Mouse (Mus musculus): ENCODE results near the gene Tmem141. TPM values are rescaled to one million over a fixed set of nuclear protein-coding genes. Genes with fewer than 3 reads are reported as not detected.

The Tmem141 gene
- polyA plus RNA-seq, 1 experiment from 2014 or later: 27.9 TPM

DNA sequence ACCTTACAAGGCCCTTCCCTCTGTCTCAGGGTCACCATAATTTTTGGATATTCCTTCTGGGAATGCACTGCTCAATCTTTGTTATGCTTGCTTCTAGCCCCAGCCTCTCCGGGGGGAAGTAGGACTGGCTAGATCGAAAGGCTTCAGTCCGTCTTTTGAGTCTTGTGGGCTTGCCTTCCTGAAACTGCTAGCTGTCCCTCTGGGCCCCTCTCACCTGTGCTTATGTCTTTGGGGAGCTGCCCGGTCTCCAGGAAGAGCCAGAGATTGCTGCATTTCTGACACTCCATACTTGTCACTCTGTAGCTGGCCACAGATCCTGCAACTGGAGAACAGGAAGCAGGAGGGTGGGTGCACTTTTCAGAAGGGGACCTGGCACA lies 965 bp downstream of the Tmem141 start:
- no peak overlapping the region for H3K4me3 ChIP-seq (ENCODE audit: low read depth, low read length)
- WGBS: 85% methylated on average over 4 of the region's 4 CpGs
- no peak overlapping the region for H3K27ac ChIP-seq (ENCODE audit: low read depth, low read length)
- H3K27me3 ChIP-seq (replicated peaks; ENCODE audit: control insufficient read depth, insufficient read depth, low read length): peaks cover 22% of the 10 kb centered on the region
- ATAC-seq: 0 out of 2 replicates have a peak, but pooled peaks have one; percentile 3
- no peaks in the 10 kb centered on the region for H3K9me3 ChIP-seq (replicated peaks; ENCODE audit: control insufficient read depth, low read length)
- DNase-seq (ENCODE audit: low spot score): no peak
- H3K9ac ChIP-seq (ENCODE audit: low read length): peak overlapping the region; percentile 13; the same call in 1 of the 2 replicates
- H3K36me3 ChIP-seq (ENCODE audit: control insufficient read depth, insufficient read depth, low read length): no peaks in the 10 kb centered on the region
- peaks cover 7% of the 10 kb centered on the region; the same call in 1 of the 2 replicates for H3K4me1 ChIP-seq (ENCODE audit: control insufficient read depth, insufficient read depth, low read length)
- H3K4me2 ChIP-seq (ENCODE audit: low read length): peak overlapping the region; percentile 67; the same call in 1 of the 2 replicates

DNA sequence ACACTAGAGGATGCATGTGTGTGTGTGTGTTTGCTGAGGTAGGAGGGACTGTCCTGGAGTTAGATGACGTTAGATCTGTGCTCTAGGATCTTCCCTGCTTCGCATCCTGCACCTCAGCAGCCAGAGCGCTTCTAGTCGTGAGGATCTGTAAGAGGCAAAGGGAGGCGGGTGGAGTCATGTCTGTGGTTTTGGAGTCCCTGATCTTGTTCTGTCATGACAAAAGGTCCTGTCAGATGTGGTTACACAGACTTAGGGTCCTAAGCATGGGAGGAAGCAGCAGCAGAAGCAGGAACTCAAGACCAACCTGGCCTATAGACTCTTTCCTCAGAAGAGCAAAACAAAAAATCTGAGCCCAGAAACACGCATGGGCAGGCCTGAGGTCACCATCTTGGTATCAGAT lies 1.4 kb downstream of the Tmem141 start:
- WGBS: 84% methylated on average over 6 of the region's 6 CpGs
- no peak for DNase-seq (ENCODE audit: low spot score)
- H3K4me2 ChIP-seq (ENCODE audit: low read length): no peak overlapping the region
- peaks cover 7% of the 10 kb centered on the region; the same call in 1 of the 2 replicates for H3K4me1 ChIP-seq (ENCODE audit: control insufficient read depth, insufficient read depth, low read length)
- H3K27ac ChIP-seq (ENCODE audit: low read depth, low read length): no peak overlapping the region
- H3K36me3 ChIP-seq (ENCODE audit: control insufficient read depth, insufficient read depth, low read length): no peaks in the 10 kb centered on the region
- H3K9ac ChIP-seq (ENCODE audit: low read length): no peak overlapping the region
- no peak overlapping the region for H3K4me3 ChIP-seq (ENCODE audit: low read depth, low read length)
- peaks cover 26% of the 10 kb centered on the region for H3K27me3 ChIP-seq (replicated peaks; ENCODE audit: control insufficient read depth, insufficient read depth, low read length)
- H3K9me3 ChIP-seq (replicated peaks; ENCODE audit: control insufficient read depth, low read length): no peaks in the 10 kb centered on the region
- no peak for ATAC-seq

DNA sequence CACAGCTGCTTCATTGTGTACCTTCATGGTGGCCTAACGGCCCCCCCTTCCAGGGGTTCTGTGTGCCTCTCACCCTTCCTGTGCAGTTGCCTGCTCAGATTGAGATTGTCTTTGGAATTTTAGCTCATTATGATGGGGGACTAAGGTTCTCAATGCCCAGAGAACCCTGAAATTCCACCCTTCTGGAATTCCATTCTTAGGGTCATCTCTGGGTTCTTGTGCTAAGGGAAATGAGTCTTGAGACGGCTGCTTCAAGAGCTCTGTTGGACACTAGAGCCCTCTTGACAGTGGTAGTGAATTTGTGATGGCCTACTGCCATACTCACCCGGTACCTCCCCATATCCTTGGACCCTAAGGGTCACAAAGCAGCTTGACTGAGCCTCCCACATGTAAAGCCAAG lies 4.2 kb downstream of the Tmem141 start, which contains the start of gene Ccdc183:
Gene Ccdc183, minus strand, starts transcription at position 101 of the 400 bp plus-strand sequence.
- Histone ChIP-seq H3K4me2 (ENCODE audit: low read length) (no peak within 1 kb of the TSS), H3K4me1 (ENCODE audit: control insufficient read depth, insufficient read depth, low read length) (peaks cover 7% of the 10 kb centered on the region; the same call in 1 of the 2 replicates), H3K27ac (ENCODE audit: low read depth, low read length) (no peak within 1 kb of the TSS), H3K4me3 (ENCODE audit: low read depth, low read length) (no peak within 1 kb of the TSS), H3K9me3 (replicated peaks; ENCODE audit: control insufficient read depth, low read length) (no peaks in the 10 kb centered on the region), H3K9ac (ENCODE audit: low read length) (no peak within 1 kb of the TSS), H3K36me3 (ENCODE audit: control insufficient read depth, insufficient read depth, low read length) (no peaks in the 10 kb centered on the region), H3K27me3 (replicated peaks; ENCODE audit: control insufficient read depth, insufficient read depth, low read length) (peaks cover 29% of the 10 kb centered on the region)
- 79% methylated on average over 3 of the region's 3 CpGs for WGBS
- DNase-seq (ENCODE audit: low spot score) (no peak), ATAC-seq (no peak)

DNA sequence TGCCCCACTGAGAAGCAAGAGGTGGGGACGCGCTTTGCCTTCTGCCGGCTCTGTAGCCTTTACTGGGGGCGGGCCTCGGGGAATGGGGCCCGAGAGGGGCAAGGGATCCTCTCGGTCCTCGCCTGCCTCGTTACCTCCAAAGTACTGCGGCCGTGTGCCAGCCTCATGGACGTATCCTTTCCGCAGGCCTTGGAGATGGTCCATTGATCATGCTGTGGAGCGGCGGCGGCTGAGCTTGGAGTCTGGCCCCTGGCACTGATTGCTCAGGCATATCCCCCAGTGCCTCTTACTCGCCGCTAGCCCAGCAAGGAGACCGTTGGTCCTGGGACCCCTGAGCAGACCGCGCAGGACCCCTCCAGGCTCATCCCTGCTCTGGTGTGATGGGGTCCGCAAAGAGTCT lies 5.4 kb downstream of the Tmem141 start:
- DNase-seq (ENCODE audit: low spot score) (no peak), ATAC-seq (no peak)
- WGBS: 19% methylated on average over 20 of the region's 22 CpGs
- H3K36me3 ChIP-seq (ENCODE audit: control insufficient read depth, insufficient read depth, low read length): no peaks in the 10 kb centered on the region
- peaks cover 29% of the 10 kb centered on the region for H3K27me3 ChIP-seq (replicated peaks; ENCODE audit: control insufficient read depth, insufficient read depth, low read length)
- H3K9ac ChIP-seq (ENCODE audit: low read length): no peak overlapping the region
- no peaks in the 10 kb centered on the region for H3K9me3 ChIP-seq (replicated peaks; ENCODE audit: control insufficient read depth, low read length)
- H3K27ac ChIP-seq (ENCODE audit: low read depth, low read length): no peak overlapping the region
- peaks cover 4% of the 10 kb centered on the region; the same call in 1 of the 2 replicates for H3K4me1 ChIP-seq (ENCODE audit: control insufficient read depth, insufficient read depth, low read length)
- H3K4me3 ChIP-seq (ENCODE audit: low read depth, low read length): no peak overlapping the region
- no peak overlapping the region for H3K4me2 ChIP-seq (ENCODE audit: low read length)

DNA sequence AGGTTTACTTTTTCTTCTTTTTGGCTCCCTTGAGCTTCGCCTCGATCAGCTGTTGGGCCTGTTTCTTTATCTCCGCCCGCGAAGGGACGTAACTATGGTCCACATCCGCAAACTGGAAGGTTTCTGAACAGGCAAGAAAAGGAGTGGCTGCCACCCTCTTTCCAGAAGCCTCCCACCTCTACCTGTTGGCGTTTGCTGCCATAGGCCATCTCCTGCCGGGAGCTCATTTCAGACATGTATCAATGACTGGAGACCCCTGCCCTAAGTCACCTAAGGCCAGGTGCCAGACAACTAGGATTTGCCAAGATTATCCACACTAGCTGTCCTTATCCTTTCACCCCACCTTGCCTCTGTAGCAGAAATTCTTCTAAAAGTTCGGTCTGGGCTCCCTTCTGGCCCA lies 13.1 kb downstream of the Tmem141 start:
- Histone ChIP-seq H3K9ac (ENCODE audit: low read length) (peak overlapping the region; percentile 96), H3K27me3 (replicated peaks; ENCODE audit: control insufficient read depth, insufficient read depth, low read length) (no peaks in the 10 kb centered on the region), H3K4me1 (ENCODE audit: control insufficient read depth, insufficient read depth, low read length) (peaks cover 14% of the 10 kb centered on the region), H3K9me3 (replicated peaks; ENCODE audit: control insufficient read depth, low read length) (no peaks in the 10 kb centered on the region), H3K36me3 (ENCODE audit: control insufficient read depth, insufficient read depth, low read length) (no peaks in the 10 kb centered on the region), H3K4me2 (ENCODE audit: low read length) (peak overlapping the region; percentile 60), H3K4me3 (ENCODE audit: low read depth, low read length) (peak overlapping the region; percentile 100), H3K27ac (ENCODE audit: low read depth, low read length) (peak overlapping the region; percentile 50; the same call in 1 of the 2 replicates)
- no peak for DNase-seq (ENCODE audit: low spot score)
- no peak; the same call in 1 of the 2 replicates for ATAC-seq
- WGBS: 79% methylated on average over 10 of the region's 10 CpGs

DNA sequence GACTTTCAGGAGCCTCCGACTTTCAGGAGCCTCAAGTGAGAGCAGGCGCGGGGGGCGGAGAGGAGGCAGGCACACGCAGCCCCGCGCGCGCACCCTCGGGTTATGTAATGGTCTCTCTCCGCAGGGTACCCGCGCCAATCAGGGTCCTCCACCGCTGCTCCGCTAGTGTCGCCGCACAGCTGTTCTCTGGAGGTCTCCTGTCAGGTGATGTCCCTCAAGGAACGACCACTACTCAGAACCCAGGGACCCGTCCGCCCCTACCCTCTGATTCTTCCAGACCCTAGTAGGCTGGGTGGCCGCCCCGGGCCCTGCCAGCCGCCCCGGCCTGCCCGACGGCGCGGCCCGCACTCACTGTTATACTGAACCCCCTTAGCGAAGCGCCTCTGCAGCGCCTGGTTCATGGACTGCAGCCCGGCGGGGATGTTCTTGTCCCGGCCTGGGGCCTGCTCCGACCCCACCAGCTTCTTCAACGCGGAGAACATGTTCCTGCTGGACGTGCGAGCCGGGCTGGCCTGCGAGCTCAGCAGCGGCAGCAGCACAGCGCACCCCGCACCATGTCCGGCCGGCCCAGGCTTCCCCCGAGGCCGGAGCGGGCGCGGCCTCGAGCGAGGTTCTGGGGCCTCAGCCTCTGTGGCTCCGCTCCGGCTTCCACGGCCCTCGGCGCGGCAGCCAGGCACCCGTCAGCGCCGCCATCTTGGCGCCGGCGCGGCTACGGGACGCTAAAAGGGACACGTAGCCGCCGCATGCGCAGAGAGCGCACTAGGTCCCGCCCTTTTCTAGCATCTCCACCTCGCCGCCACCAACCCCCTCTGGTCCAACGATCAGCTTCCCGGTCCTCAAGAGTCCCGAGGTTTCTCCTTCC lies 13.8 kb downstream of the Tmem141 start, which contains the start of gene Rabl6:
Gene Rabl6, minus strand, starts transcription at position 761 of the 862 bp plus-strand sequence.
- H3K4me2 ChIP-seq (ENCODE audit: low read length): peak within 1 kb of the TSS; percentile 60
- no peaks in the 10 kb centered on the region for H3K27me3 ChIP-seq (replicated peaks; ENCODE audit: control insufficient read depth, insufficient read depth, low read length)
- H3K4me3 ChIP-seq (ENCODE audit: low read depth, low read length): peak within 1 kb of the TSS; percentile 100
- DNase-seq (ENCODE audit: low spot score) (peak; percentile 95), ATAC-seq (peak; percentile 95)
- no peaks in the 10 kb centered on the region for H3K9me3 ChIP-seq (replicated peaks; ENCODE audit: control insufficient read depth, low read length)
- under 1% methylated on average over 70 of the region's 80 CpGs for WGBS
- peak within 1 kb of the TSS; percentile 96 for H3K9ac ChIP-seq (ENCODE audit: low read length)
- H3K36me3 ChIP-seq (ENCODE audit: control insufficient read depth, insufficient read depth, low read length): peaks cover 4% of the 10 kb centered on the region; the same call in 1 of the 2 replicates
- peak within 1 kb of the TSS; percentile 86 for H3K27ac ChIP-seq (ENCODE audit: low read depth, low read length)
- H3K4me1 ChIP-seq (ENCODE audit: control insufficient read depth, insufficient read depth, low read length): peaks cover 14% of the 10 kb centered on the region

DNA sequence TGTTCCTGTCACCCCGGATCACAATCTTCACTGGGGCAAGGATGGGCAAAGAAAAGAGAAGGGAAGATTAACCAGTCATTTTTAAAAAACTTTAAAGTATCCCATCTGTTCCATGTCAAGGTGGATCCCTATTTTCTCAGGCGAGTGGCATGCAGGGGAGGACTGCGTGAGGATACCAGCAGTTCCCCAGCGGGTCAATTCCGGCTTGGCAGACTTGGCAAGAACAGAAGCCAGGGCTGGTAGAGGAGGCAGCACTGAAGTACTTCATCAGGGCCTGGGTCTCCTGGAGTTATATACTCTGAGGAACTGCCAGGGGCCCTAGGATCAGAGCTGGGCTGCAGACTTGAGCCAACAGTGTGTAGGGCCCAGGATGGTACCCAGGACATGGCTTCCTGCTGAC lies 19.3 kb downstream of the Tmem141 start:
- H3K4me1 ChIP-seq (ENCODE audit: control insufficient read depth, insufficient read depth, low read length): peaks cover 10% of the 10 kb centered on the region
- no peak for ATAC-seq
- H3K9me3 ChIP-seq (replicated peaks; ENCODE audit: control insufficient read depth, low read length): no peaks in the 10 kb centered on the region
- 94% methylated on average over 5 of the region's 5 CpGs for WGBS
- H3K4me2 ChIP-seq (ENCODE audit: low read length): no peak overlapping the region
- H3K9ac ChIP-seq (ENCODE audit: low read length): no peak overlapping the region
- no peak for DNase-seq (ENCODE audit: low spot score)
- no peak overlapping the region for H3K4me3 ChIP-seq (ENCODE audit: low read depth, low read length)
- H3K36me3 ChIP-seq (ENCODE audit: control insufficient read depth, insufficient read depth, low read length): peaks cover 59% of the 10 kb centered on the region
- H3K27ac ChIP-seq (ENCODE audit: low read depth, low read length): no peak overlapping the region
- H3K27me3 ChIP-seq (replicated peaks; ENCODE audit: control insufficient read depth, insufficient read depth, low read length): no peaks in the 10 kb centered on the region

DNA sequence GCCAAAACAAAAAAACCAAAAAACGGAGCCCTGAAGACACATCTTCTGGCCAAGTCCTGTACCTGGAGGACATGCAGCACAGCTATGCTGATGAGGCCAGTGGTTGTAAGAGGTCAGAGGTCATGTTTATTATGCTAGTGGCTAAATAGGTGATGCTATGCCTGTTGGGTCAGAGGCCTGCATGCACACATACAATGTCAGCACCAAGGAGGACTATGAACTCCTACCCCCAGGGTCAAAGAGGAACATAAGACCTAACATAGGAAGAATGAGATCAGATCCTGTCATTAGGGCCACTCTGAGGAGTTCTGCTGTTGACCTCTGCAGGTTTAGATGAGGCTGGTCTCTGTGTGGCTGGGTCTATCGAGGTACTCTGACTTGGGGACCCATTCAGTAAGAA lies 21.8 kb downstream of the Tmem141 start:
- DNase-seq (ENCODE audit: low spot score): no peak
- WGBS: 92% methylated on average over 2 of the region's 2 CpGs
- H3K27me3 ChIP-seq (replicated peaks; ENCODE audit: control insufficient read depth, insufficient read depth, low read length): no peaks in the 10 kb centered on the region
- H3K4me3 ChIP-seq (ENCODE audit: low read depth, low read length): no peak overlapping the region
- H3K4me2 ChIP-seq (ENCODE audit: low read length): no peak overlapping the region
- H3K9ac ChIP-seq (ENCODE audit: low read length): no peak overlapping the region
- H3K4me1 ChIP-seq (ENCODE audit: control insufficient read depth, insufficient read depth, low read length): no peaks in the 10 kb centered on the region
- no peaks in the 10 kb centered on the region for H3K9me3 ChIP-seq (replicated peaks; ENCODE audit: control insufficient read depth, low read length)
- ATAC-seq: no peak
- no peak overlapping the region for H3K27ac ChIP-seq (ENCODE audit: low read depth, low read length)
- peaks cover 84% of the 10 kb centered on the region for H3K36me3 ChIP-seq (ENCODE audit: control insufficient read depth, insufficient read depth, low read length)

DNA sequence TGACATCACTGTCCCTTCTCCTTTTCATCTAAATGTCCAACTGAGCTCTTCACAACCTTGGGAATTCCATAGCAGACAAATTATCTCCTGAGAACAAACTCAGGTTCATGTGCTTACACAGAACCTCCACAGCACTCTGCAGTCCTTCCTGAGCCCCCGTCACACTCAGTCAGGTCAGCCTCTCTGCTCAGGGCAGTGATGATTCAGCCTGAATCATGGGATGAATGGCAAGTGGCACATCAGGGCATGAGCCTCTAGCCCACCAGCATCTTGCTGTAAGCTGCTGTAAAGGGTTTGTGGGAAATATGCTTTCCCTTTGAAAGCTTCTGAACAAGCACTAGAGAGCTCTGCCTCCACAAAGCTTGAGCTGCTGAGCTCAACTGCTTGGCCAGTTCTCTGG lies 23.1 kb downstream of the Tmem141 start:
- peaks cover 91% of the 10 kb centered on the region for H3K36me3 ChIP-seq (ENCODE audit: control insufficient read depth, insufficient read depth, low read length)
- H3K27ac ChIP-seq (ENCODE audit: low read depth, low read length): no peak overlapping the region
- WGBS: 100% methylated on average over 1 of the region's 1 CpGs

More for the DNA sequence above, 23.1 kb downstream of the Tmem141 start:
- Histone ChIP-seq H3K27me3 (replicated peaks; ENCODE audit: control insufficient read depth, insufficient read depth, low read length) (no peaks in the 10 kb centered on the region), H3K9me3 (replicated peaks; ENCODE audit: control insufficient read depth, low read length) (no peaks in the 10 kb centered on the region), H3K4me3 (ENCODE audit: low read depth, low read length) (no peak overlapping the region), H3K9ac (ENCODE audit: low read length) (no peak overlapping the region), H3K4me1 (ENCODE audit: control insufficient read depth, insufficient read depth, low read length) (no peaks in the 10 kb centered on the region), H3K4me2 (ENCODE audit: low read length) (no peak overlapping the region)
- no peak for DNase-seq (ENCODE audit: low spot score)
- no peak for ATAC-seq
